9 mouse cellular contexts compared by ENCODE assay signal in the genomic region with DNA sequence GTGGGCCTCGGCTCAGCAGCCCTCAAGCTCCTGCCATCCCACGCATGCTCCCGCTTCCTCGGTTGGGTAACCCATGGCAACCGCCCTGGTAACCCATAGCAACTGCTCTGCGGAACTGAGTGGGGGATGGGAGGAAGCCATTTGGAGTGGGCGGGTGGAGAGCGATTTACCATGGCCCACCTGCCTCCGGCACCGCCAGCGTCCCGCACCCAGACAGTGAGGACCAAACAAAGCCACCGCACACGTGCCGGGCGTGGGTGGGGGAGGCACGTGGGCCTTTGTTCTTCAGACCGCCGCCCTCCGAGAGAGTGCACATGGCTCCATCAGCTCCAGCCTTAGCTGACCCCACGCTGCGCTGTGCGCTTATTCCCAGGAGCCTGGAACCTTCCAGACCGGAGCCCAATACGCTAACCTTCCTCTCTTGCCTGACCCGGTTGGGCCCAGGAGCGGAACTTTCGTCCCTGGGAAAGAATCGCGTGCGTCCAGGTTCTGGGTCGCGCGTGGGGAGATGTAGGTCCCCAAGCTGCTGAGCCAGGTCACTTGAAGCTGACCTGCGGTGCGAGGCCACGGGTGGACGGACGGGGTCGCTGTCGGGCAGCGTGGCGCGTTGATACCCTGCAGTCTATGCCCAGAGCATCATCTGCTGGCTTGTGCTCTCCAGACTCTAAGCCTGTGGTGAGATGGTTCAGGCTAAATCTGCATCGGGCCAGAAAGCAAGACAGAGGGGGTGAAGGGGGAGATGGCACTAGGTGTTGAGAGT.
DNase-seq lines count a peak whose midpoint lies in the region; ATAC-seq and TF ChIP-seq lines count a peak whose summit lies in the region.
"Had no signal": no experiment of that assay in that cellular context is flagged by ENCODE, and none has a peak within 500 bp of the region (broad histone marks: within the 10 kb centered on the region; RNA-seq: fewer than 3 reads in every experiment).

No protein-coding gene starts in this region.

- peak; percentile 25 to 49 for DNase-seq in CD8-positive naive resting alpha-beta T cell, adult 2 months (ENCODE audit: low read depth in 2 of 2, low spot score in 2 of 2)
- DNase-seq in cerebellum, adult 2 months = peak; percentile 95 to 98
- peak; percentile 94 for DNase-seq in forelimb bud, embryonic 11.5 days (ENCODE audit: low read depth, low spot score)
- DNase-seq in heart, postnatal 4 days = peak; percentile 88
- DNase-seq in layer of hippocampus, adult 2 months (ENCODE audit: low spot score in 2 of 2) = peak; percentile 94 to 95
- peak; percentile 68 to 75 for DNase-seq in lung, adult 18-20 months

- peak overlapping the region; percentile 62 for H3K4me3 ChIP-seq in cerebellum, adult 2 months (replicated peaks; ENCODE audit: insufficient read depth, low read depth, low read length)
- peak overlapping the region; percentile 61 for H3K4me3 ChIP-seq in layer of hippocampus, adult 2 months
- H3K4me3 ChIP-seq in neural tube, embryonic 15.5 days (replicated peaks) = peak overlapping the region; percentile 48
- peak overlapping the region; percentile 81 for H3K4me3 ChIP-seq in testis, adult 2 months (ENCODE audit: control insufficient read depth, low read depth, low read length)

- H3K9me3 ChIP-seq in neural tube, embryonic 15.5 days (replicated peaks) = no peaks in the 10 kb centered on the region
- H3K9me3 ChIP-seq: G1E had no signal

- WGBS in cerebellum, adult 2 months = under 1% methylated on average over 45 of the region's 45 CpGs
- 1% methylated on average over 45 of the region's 45 CpGs for WGBS in neural tube, embryonic 15.5 days

- peak; percentile 97 for ATAC-seq in neural tube, embryonic 15.5 days (ENCODE audit: low FRiP score)

- peak overlapping the region; percentile 82 for H3K27ac ChIP-seq in cerebellum, adult 2 months (ENCODE audit: insufficient read depth, low read length)
- peak overlapping the region; percentile 99 for H3K27ac ChIP-seq in layer of hippocampus, adult 2 months
- H3K27ac ChIP-seq in neural tube, embryonic 15.5 days (replicated peaks) = peak overlapping the region; percentile 92
- H3K27ac ChIP-seq in testis, adult 2 months (ENCODE audit: control insufficient read depth, insufficient read depth, low read depth, low read length) = no peak overlapping the region

- peak overlapping the region; percentile 90 for H3K4me2 ChIP-seq in neural tube, embryonic 15.5 days

- peak; percentile 48; the same call in 1 of the 2 replicates for TF ChIP-seq POLR2A in cerebellum, adult 2 months (IDR thresholded peaks at IDR 0.05; ENCODE audit: borderline replicate concordance, insufficient read depth, low read length)
- TF ChIP-seq POLR2A in testis, adult 2 months (IDR thresholded peaks at IDR 0.05; ENCODE audit: control insufficient read depth, low read depth, low read length) = no peak; the same call in 1 of the 2 replicates

- H3K4me1 ChIP-seq in cerebellum, adult 2 months (ENCODE audit: control insufficient read depth, insufficient read depth, low read length) = peaks cover 7% of the 10 kb centered on the region; the same call in 1 of the 2 replicates
- peaks cover 36% of the 10 kb centered on the region for H3K4me1 ChIP-seq in neural tube, embryonic 15.5 days
- H3K4me1 ChIP-seq in testis, adult 2 months (ENCODE audit: control insufficient read depth, insufficient read depth, low read length) = peaks cover 9% of the 10 kb centered on the region; the same call in 1 of the 2 replicates

- peak; percentile 99 for TF ChIP-seq CTCF in cerebellum, adult 2 months (IDR thresholded peaks at IDR 0.05; ENCODE audit: borderline replicate concordance, insufficient read depth, low read depth, low read length)
- peak; percentile 85 for TF ChIP-seq CTCF in layer of hippocampus, adult 2 months (conservative IDR thresholded peaks at IDR 0.05)
- TF ChIP-seq CTCF in testis, adult 2 months (IDR thresholded peaks at IDR 0.05; ENCODE audit: control insufficient read depth, insufficient read depth, insufficient replicate concordance, low read depth, low read length) = peak; percentile 91; the same call in 1 of the 2 replicates

- H3K36me3 ChIP-seq in neural tube, embryonic 15.5 days = no peaks in the 10 kb centered on the region
- no peaks in the 10 kb centered on the region for H3K36me3 ChIP-seq in testis, adult 2 months (ENCODE audit: control insufficient read depth, insufficient read depth, low read length)
- H3K36me3 ChIP-seq: G1E had no signal

- no peaks in the 10 kb centered on the region for H3K27me3 ChIP-seq in cerebellum, adult 2 months (ENCODE audit: control insufficient read depth, insufficient read depth, low read length)
- H3K27me3 ChIP-seq in neural tube, embryonic 15.5 days (replicated peaks) = no peaks in the 10 kb centered on the region
- H3K27me3 ChIP-seq in testis, adult 2 months (ENCODE audit: control insufficient read depth, insufficient read depth, low read length) = no peaks in the 10 kb centered on the region

- peak overlapping the region; percentile 66 for H3K9ac ChIP-seq in neural tube, embryonic 15.5 days (replicated peaks)

Comparison
In these comparisons a context has a peak if more than half of its experiments do, and no peak if none do; other contexts are left out.
1. DNase-seq: peak in every context shown above with its lines; median percentile 96 in cerebellum, adult 2 months; 94 in layer of hippocampus, adult 2 months; 94 in forelimb bud, embryonic 11.5 days; 88 in heart, postnatal 4 days; 72 in lung, adult 18-20 months; 37 in CD8-positive naive resting alpha-beta T cell, adult 2 months.